Mouse (Mus musculus) kidney, embryonic 15.5 days (tissue): ENCODE measurements at regions not wholly inside any gene's neighbourhood (a gene's known extent, or its start where the extent isn't known, plus 50 kb on each side); places are given as distances from the start of the nearest gene placed in this dataset.

Source experiments
- ATAC-seq: fragments of 200-750 bp; cut with Nextera tagmentation; replicated peaks from 2 replicates; pipeline ENCODE4 v1.8.0; 2017; ENCODE audit warnings: moderate TSS enrichment; ENCODE audit not compliant: low FRiP score
- H3K27ac ChIP-seq: fragments of 300-500 bp; sonication (generic); 2 replicates; pipeline ENCODE4 v1.5.1; 2015; ENCODE audit warnings: mild to moderate bottlenecking, inconsistent platforms
- H3K27me3 ChIP-seq: fragments of 300-500 bp; sonication (generic); 2 replicates; pipeline ENCODE4 v1.6.1; 2015; ENCODE audit warnings: inconsistent platforms
- H3K36me3 ChIP-seq: fragments of 300-500 bp; sonication (generic); 2 replicates; pipeline ENCODE4 v1.6.1; 2015; ENCODE audit warnings: inconsistent platforms
- H3K4me1 ChIP-seq: fragments of 300-500 bp; sonication (generic); 2 replicates; pipeline ENCODE4 v1.6.1; 2015; ENCODE audit warnings: inconsistent platforms
- H3K4me2 ChIP-seq: fragments of 300-500 bp; sonication (generic); 2 replicates; pipeline ENCODE4 v1.6.1; 2015; ENCODE audit warnings: moderate library complexity, mild to moderate bottlenecking, inconsistent platforms
- H3K4me3 ChIP-seq: fragments of 300-500 bp; sonication (generic); replicated peaks from 2 replicates; pipeline ENCODE4 v1.5.1; 2015; ENCODE audit warnings: mild to moderate bottlenecking, inconsistent platforms
- H3K9ac ChIP-seq: fragments of 300-500 bp; sonication (generic); 2 replicates; pipeline ENCODE4 v1.6.1; 2015; ENCODE audit warnings: mild to moderate bottlenecking, inconsistent platforms
- H3K9me3 ChIP-seq: fragments of 300-500 bp; sonication (generic); replicated peaks from 2 replicates; pipeline ENCODE4 v1.6.1; 2016; ENCODE audit warnings: inconsistent platforms
- WGBS: fragments of 180-500 bp; shearing (Covaris S2); methylation state at CpG from one replicate; pipeline ENCODE4 v1.1.7; 2015; ENCODE audit warnings: mixed read lengths; 5-methylcytosine and 5-hydroxymethylcytosine counted together

GRCm38 (mm10) chr15:26469901-26470383 is 161.1 kb downstream of the March11 start:
- WGBS: 7% methylated on average over 8 of the region's 8 CpGs
- Histone ChIP-seq H3K9me3 (no peaks in the 10 kb centered on the region), H3K4me3 (no peak overlapping the region), H3K36me3 (no peaks in the 10 kb centered on the region), H3K27ac (no peak overlapping the region), H3K4me1 (no peaks in the 10 kb centered on the region), H3K9ac (no peak overlapping the region), H3K27me3 (no peaks in the 10 kb centered on the region), H3K4me2 (no peak overlapping the region)
- peak; percentile 56 for ATAC-seq

GRCm38 (mm10) chr15:26487378-26487777 is 178.5 kb downstream of the March11 start:
- Histone ChIP-seq H3K4me2 (no peak overlapping the region), H3K36me3 (no peaks in the 10 kb centered on the region), H3K9ac (no peak overlapping the region), H3K4me3 (no peak overlapping the region), H3K27me3 (no peaks in the 10 kb centered on the region), H3K9me3 (no peaks in the 10 kb centered on the region), H3K27ac (no peak overlapping the region), H3K4me1 (no peaks in the 10 kb centered on the region)
- WGBS: 90% methylated on average over 5 of the region's 5 CpGs
- ATAC-seq: no peak
